Mouse (Mus musculus) CD4-positive naive resting alpha-beta T cell, adult 76 days (primary cell): Measurements from ENCODE around the gene Cit. TPM values are rescaled to one million over a fixed set of nuclear protein-coding genes. Genes with fewer than 3 reads are reported as not detected.

Source experiments
- total RNA-seq: library from RNA; stranded (reverse); gene quantifications from one replicate; pipeline ENCODE4 v1.2.4, GENCODE M21; 2023

Cit gene
- total RNA-seq: 2.1 TPM

GRCm38 (mm10) chr5:115844766-115845634, at the start of gene Cit:
Gene Cit, plus strand, starts transcription at chr5:115845278.

GRCm38 (mm10) chr5:116024327-116024739, 179.3 kb downstream of the Cit start, which contains the start of gene Prkab1:
Gene Prkab1, minus strand, starts transcription at chr5:116024508.

Other genes starting within 250 kb of the Cit start
- 65.4 TPM for gene Rab35, start 213.4 kb upstream of the Cit start, total RNA-seq
- gene Bicdl1, start 113.7 kb upstream of the Cit start, total RNA-seq: 133 TPM
- 76.9 TPM for gene Prkab1, start 179.2 kb downstream of the Cit start, total RNA-seq
- gene Tmem233, start 238.0 kb downstream of the Cit start, total RNA-seq: not detected